Mouse (Mus musculus): ENCODE data around the gene Dgkh.
"Not testable (repeated sequence)": the region's sequence is repeated elsewhere in the genome, so short reads cannot be mapped to it uniquely, and the experiment has no call there.

- TF ChIP-seq CTCF, EP300 (IDR thresholded peaks at IDR 0.05): not testable (repeated sequence)
These were observed 1.6 kb upstream of the Dgkh start for GRCm38 (mm10) chr14:78734203-78734602.

Measured in lung, postnatal 0 days (tissue).